Mouse (Mus musculus) cerebellum, postnatal 36 days (tissue): Measurements from ENCODE around the gene Stat5b.
A peak's percentile ranks its signal among the peaks of the same experiment; 100 is the strongest.

ENCODE experiments used
- DNase-seq, 2 experiments: peaks; one replicate each; pipeline ENCODE4 v3.0.0; 2021 to 2022; ENCODE audit warnings: mixed read lengths in 2 of 2

Stat5b gene

GRCm38 (mm10) chr11:100839523-100839922 lies 11.0 kb downstream of the Stat5b start:
- no peak for DNase-seq

- DNase-seq = no peak
Observed at GRCm38 (mm10) chr11:100838894-100839293, 11.6 kb downstream of the Stat5b start.

- DNase-seq = no peak
Observed at GRCm38 (mm10) chr11:100836923-100837702, 13.4 kb downstream of the Stat5b start.

- no peak for DNase-seq
Observed at GRCm38 (mm10) chr11:100833466-100833865, 17.1 kb downstream of the Stat5b start.

GRCm38 (mm10) chr11:100831396-100831795 lies 19.1 kb downstream of the Stat5b start:
- no peak for DNase-seq

GRCm38 (mm10) chr11:100829691-100830090 lies 20.8 kb downstream of the Stat5b start:
- no peak for DNase-seq

- DNase-seq = peak; percentile 41 to 47
Observed at GRCm38 (mm10) chr11:100828676-100829151, 21.8 kb downstream of the Stat5b start.

- peak in 1 of 2 experiments; percentile 31 for DNase-seq
Observed at GRCm38 (mm10) chr11:100826161-100826866, 24.2 kb downstream of the Stat5b start.

- DNase-seq = no peak
Observed at GRCm38 (mm10) chr11:100825451-100825850, 25.1 kb downstream of the Stat5b start.

- DNase-seq = no peak
Observed at GRCm38 (mm10) chr11:100824496-100824895, 26.0 kb downstream of the Stat5b start.

- no peak for DNase-seq
Observed at GRCm38 (mm10) chr11:100823543-100824313, 26.8 kb downstream of the Stat5b start.

GRCm38 (mm10) chr11:100822365-100822764 lies 28.2 kb downstream of the Stat5b start:
- peak in 1 of 2 experiments; percentile 25 for DNase-seq

- DNase-seq = no peak
Observed at GRCm38 (mm10) chr11:100821605-100822220, 28.8 kb downstream of the Stat5b start.

- no peak for DNase-seq
Observed at GRCm38 (mm10) chr11:100820047-100820446, 30.5 kb downstream of the Stat5b start.

- DNase-seq = no peak
Observed at GRCm38 (mm10) chr11:100819626-100820025, 30.9 kb downstream of the Stat5b start.

- DNase-seq = no peak
Observed at GRCm38 (mm10) chr11:100819048-100819447, 31.5 kb downstream of the Stat5b start.

- DNase-seq = no peak
Observed at GRCm38 (mm10) chr11:100818359-100819012, 32.0 kb downstream of the Stat5b start.

GRCm38 (mm10) chr11:100817311-100817710 lies 33.2 kb downstream of the Stat5b start:
- peak; percentile 78 for DNase-seq

GRCm38 (mm10) chr11:100816801-100817200 lies 33.7 kb downstream of the Stat5b start:
- peak; percentile 53 to 62 for DNase-seq

- no peak for DNase-seq
Observed at GRCm38 (mm10) chr11:100816342-100816741, 34.2 kb downstream of the Stat5b start.

- peak; percentile 30 to 45 for DNase-seq
Observed at GRCm38 (mm10) chr11:100814498-100814897, 36.0 kb downstream of the Stat5b start.

GRCm38 (mm10) chr11:100811132-100811531 lies 39.4 kb downstream of the Stat5b start:
- no peak for DNase-seq
